Mouse (Mus musculus) c-Kit-positive CD71-negative TER-119-negative erythroid progenitor cells, embryonic 14.5 days (primary cell): ENCODE results near the gene Rbfox1.

Source experiments
- DNase-seq: peaks from one replicate; pipeline ENCODE4 v3.0.0-alpha.2; 2013; ENCODE audit warnings: low read depth

The Rbfox1 gene

GRCm38 (mm10) chr16:5884746-5885689 lies at the start of gene Rbfox1:
Gene Rbfox1 (plus strand): TSS chr16:5885355.
- no peak for DNase-seq

- DNase-seq, result no peak
Observed at GRCm38 (mm10) chr16:5836744-5837143, 48.4 kb upstream of the Rbfox1 start.

- DNase-seq, result no peak
Observed at GRCm38 (mm10) chr16:5841167-5841566, 44.0 kb upstream of the Rbfox1 start.

GRCm38 (mm10) chr16:5845645-5846044 lies 39.5 kb upstream of the Rbfox1 start:
- DNase-seq, result no peak

GRCm38 (mm10) chr16:5853055-5853454 lies 32.1 kb upstream of the Rbfox1 start:
- DNase-seq, result no peak

- no peak for DNase-seq
Observed at GRCm38 (mm10) chr16:5864350-5864749, 20.8 kb upstream of the Rbfox1 start.

- DNase-seq, result no peak
Observed at GRCm38 (mm10) chr16:5866966-5867365, 18.2 kb upstream of the Rbfox1 start.

GRCm38 (mm10) chr16:5870391-5870790 lies 14.8 kb upstream of the Rbfox1 start:
- no peak for DNase-seq

GRCm38 (mm10) chr16:5881820-5882219 lies 3.3 kb upstream of the Rbfox1 start:
- DNase-seq, result peak; percentile 58

GRCm38 (mm10) chr16:5885690-5886050 lies 515 bp downstream of the Rbfox1 start:
- no peak for DNase-seq

- DNase-seq, result no peak
Observed at GRCm38 (mm10) chr16:5895564-5895963, 10.4 kb downstream of the Rbfox1 start.

- no peak for DNase-seq
Observed at GRCm38 (mm10) chr16:5898330-5898729, 13.2 kb downstream of the Rbfox1 start.

- no peak for DNase-seq
Observed at GRCm38 (mm10) chr16:5910742-5911141, 25.6 kb downstream of the Rbfox1 start.

GRCm38 (mm10) chr16:5911880-5912327 lies 26.7 kb downstream of the Rbfox1 start:
- DNase-seq, result no peak

GRCm38 (mm10) chr16:5917937-5918336 lies 32.8 kb downstream of the Rbfox1 start:
- no peak for DNase-seq

GRCm38 (mm10) chr16:5926986-5927385 lies 41.8 kb downstream of the Rbfox1 start:
- DNase-seq, result no peak

GRCm38 (mm10) chr16:5931680-5932079 lies 46.5 kb downstream of the Rbfox1 start:
- peak; percentile 49 for DNase-seq

- DNase-seq, result no peak
Observed at GRCm38 (mm10) chr16:5940016-5940415, 54.9 kb downstream of the Rbfox1 start.

GRCm38 (mm10) chr16:5945682-5946081 lies 60.5 kb downstream of the Rbfox1 start:
- DNase-seq, result no peak

- DNase-seq, result no peak
Observed at GRCm38 (mm10) chr16:5953106-5953505, 68.0 kb downstream of the Rbfox1 start.

- no peak for DNase-seq
Observed at GRCm38 (mm10) chr16:5957418-5957817, 72.3 kb downstream of the Rbfox1 start.

- DNase-seq, result no peak
Observed at GRCm38 (mm10) chr16:5961786-5962185, 76.6 kb downstream of the Rbfox1 start.

- DNase-seq, result no peak
Observed at GRCm38 (mm10) chr16:5974172-5974571, 89.0 kb downstream of the Rbfox1 start.
